Mouse (Mus musculus) cerebellum, adult 18-20 months (tissue): Measurements from ENCODE around the gene Elp1.

Experiments used
- DNase-seq, 2 experiments: peaks; one replicate each; pipeline ENCODE4 v3.0.0; 2021

Elp1 gene

GRCm38 (mm10) chr4:56767861-56768284, 34.3 kb downstream of the Elp1 start:
- DNase-seq: no peak

- DNase-seq: no peak
Observed at GRCm38 (mm10) chr4:56757693-56758092, 44.4 kb downstream of the Elp1 start.

GRCm38 (mm10) chr4:56756966-56757600, 45.0 kb downstream of the Elp1 start:
- DNase-seq: no peak

DNA sequence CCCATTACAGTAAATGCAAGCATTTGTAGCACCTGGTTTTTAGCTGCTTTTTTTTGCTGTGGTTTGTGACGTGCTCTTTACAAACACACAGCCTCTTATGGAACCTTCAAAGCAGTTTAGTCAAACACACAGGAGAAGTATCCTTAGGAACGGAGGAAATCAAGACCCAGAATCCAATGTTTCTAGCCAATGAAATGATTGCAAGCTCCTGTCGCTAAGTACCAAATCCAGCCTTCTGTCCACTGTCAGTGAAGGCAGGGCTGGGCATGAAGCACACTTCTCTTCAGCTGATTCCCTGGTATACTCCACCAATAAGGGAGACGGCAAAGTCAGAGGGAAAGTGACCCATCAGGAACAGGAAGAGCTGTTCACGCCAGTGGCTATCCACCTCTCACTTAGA, 46.1 kb downstream of the Elp1 start:
- DNase-seq: no peak

DNA sequence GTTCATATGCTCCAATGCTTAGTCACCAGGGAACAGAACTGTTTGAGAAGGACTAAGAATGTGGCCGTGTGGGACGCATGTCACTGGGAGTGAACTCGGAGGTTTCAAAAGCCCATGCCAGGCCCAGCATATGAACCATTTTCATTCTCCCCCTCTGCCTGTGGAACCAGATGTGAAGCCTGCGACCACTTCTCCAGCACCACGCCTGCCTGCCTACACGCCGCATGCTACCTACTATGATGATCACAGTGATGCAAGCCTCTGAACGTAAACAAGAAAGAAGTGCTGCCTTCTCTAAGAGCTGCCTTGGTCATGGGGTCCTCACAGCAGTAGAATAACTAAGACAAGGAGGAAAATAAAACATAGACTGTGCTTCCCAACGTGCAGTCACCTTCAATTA, 54.7 kb downstream of the Elp1 start:
- no peak for DNase-seq

- no peak for DNase-seq
Observed at GRCm38 (mm10) chr4:56746345-56746744, 55.8 kb downstream of the Elp1 start.

DNA sequence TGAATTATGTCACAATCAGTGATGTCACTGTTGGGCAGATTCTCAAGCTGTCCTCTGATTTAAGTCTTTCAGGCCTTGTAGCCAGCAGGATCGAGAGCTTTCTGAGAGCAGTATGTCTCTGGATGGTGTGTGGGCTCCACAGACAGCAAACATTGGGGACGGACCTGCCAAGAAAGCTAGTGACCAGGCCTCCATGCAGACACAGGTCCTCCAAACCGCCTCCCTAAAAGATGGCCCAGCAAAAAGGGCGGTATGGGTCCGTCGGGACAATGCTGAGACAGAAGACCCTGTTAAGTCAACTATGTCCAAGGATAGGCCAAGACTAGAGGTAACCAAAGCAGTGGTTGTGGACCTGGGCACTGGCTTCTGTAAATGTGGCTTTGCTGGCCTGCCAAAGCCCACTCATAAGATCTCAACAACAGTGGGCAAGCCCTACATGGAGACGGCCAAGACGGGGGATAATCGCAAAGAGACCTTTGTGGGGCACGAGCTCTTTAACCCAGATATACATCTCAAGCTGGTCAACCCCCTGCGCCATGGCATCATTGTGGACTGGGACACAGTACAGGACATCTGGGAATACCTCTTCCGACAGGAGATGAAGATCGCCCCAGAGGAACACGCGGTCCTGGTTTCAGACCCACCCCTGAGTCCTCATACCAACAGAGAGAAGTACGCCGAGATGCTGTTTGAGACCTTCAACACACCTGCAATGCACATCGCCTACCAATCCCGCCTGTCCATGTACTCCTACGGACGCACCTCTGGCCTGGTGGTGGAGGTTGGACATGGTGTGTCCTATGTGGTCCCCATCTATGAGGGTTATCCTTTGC, 58.6 kb downstream of the Elp1 start, which contains the start of gene Actl7a:
Gene Actl7a, plus strand, starts transcription at position 51 of the 833 bp plus-strand sequence.
- DNase-seq: no peak

- no peak for DNase-seq
Observed at GRCm38 (mm10) chr4:56742698-56743097, 59.4 kb downstream of the Elp1 start.

DNA sequence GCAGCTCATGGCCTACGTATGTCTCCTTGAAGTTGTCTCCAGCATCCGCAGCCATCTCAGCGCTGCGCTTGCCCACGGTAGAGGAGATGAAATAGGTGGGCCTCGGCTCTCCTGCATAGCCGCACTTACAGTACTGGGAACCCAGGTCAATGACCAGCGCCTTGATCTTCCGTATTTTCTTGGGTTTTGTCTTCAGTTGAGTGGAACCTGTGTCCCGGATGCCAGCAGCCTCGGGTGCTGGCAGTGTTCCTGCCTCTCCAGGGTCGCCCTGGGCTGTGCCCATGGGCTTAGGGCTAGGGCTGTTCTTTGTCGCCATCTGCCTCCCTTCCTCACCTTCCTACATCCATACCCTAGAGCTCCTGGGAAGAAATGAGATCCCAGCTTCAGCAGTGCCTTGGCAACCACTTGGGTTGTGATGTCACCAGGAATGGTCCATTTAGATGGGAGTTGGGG, 61.1 kb downstream of the Elp1 start, which contains the start of gene Actl7b:
Gene Actl7b, minus strand, starts transcription at position 403 of the 453 bp plus-strand sequence.
- no peak for DNase-seq

DNA sequence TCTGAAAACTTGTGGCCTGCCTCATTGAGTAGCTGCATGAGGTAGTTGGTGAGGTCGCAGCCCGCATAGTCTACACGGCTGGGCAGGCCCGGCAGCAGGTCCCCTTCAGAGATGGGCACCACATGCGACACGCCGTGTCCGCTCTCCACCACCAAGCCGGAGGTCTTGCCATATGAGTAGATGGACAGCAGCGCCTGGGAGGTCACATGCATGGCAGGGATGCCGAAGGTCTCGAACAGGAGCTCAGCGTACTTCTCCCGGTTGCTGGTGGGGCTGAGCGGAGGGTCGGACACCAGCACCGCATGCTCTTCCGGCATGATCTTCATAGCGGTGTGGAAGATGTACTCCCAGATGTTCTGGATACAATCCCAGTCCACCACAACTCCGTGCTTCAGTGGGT, 61.5 kb downstream of the Elp1 start:
- no peak for DNase-seq

DNA sequence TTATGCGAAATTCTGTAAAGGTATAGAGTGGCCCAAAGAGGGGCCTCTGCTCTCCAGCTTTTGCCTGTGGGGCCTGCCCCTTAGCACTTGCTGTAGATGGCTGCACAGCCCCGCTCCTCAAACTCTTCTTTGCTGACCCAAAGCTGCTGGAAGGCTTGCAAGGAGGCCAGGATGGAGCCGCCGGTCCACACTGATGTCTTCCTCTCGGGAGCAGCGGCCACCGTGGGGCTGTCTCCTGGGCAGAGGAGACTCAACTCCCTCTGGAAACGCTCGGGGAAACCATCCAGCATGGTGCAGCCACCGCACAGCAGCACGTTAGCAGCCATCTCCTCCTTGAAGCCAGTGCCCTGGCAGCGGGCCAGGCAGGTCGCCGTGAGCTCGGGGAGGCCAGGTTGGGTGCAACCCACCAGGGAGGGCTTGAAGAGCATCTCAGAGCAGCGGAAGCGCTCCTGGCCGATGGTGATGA, 62.1 kb downstream of the Elp1 start, which contains the start of gene Gm26657:
Gene Gm26657, plus strand, starts transcription at position 51 of the 466 bp plus-strand sequence.
- DNase-seq: no peak

GRCm38 (mm10) chr4:56725839-56726238, 76.3 kb downstream of the Elp1 start:
- no peak for DNase-seq

- no peak for DNase-seq
Observed at GRCm38 (mm10) chr4:56723237-56723636, 78.9 kb downstream of the Elp1 start.

DNA sequence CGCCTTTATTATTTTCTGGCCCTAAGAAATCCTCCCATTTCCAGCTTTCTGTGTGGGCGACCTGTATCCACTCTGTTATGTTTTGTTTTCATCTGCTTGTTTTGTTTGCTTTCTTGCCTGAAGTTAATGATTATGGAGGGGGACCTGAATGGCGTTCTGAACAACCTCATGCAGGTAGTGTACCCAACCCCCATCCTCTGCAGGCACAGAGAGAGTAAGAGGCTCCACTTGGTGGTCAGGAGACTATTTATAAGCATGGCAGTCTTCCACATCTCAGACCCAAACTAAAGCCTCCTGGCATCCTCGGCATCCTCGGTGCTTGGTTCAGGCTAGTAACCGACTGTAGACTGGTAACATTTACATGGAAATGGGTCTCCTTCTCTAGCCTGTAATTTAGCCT, 79.8 kb downstream of the Elp1 start:
- DNase-seq: no peak

- DNase-seq: peak; percentile 26 to 31
Observed at GRCm38 (mm10) chr4:56721469-56721868, 80.7 kb downstream of the Elp1 start.

GRCm38 (mm10) chr4:56720403-56720802, 81.7 kb downstream of the Elp1 start:
- no peak for DNase-seq

DNA sequence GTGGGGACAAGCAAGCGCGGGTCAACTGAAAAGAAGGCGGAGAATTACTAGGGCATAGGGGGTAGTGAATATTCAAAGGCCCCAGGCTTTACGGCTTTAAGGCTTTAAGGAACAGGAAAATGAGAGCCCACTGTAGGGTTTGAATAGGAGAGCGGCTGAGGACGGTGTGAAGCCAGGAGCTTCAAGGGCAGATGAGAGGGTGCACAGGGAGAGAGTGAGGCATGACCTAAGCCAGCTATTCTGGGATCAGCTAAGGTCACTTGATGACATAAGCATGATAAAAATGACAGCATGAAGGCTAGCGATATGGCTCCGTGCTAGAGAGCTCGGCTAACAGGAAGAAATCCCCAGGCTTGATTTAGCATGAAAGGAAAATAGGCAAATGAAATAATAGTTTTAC, 82.7 kb downstream of the Elp1 start:
- no peak for DNase-seq

- no peak for DNase-seq
Observed at GRCm38 (mm10) chr4:56718573-56719442, 83.3 kb downstream of the Elp1 start.

GRCm38 (mm10) chr4:56717932-56718331, 84.2 kb downstream of the Elp1 start:
- no peak for DNase-seq

GRCm38 (mm10) chr4:56716801-56717200, 85.3 kb downstream of the Elp1 start:
- no peak for DNase-seq

- DNase-seq: no peak
Observed at GRCm38 (mm10) chr4:56713155-56713554, 89.0 kb downstream of the Elp1 start.

- no peak for DNase-seq
Observed at GRCm38 (mm10) chr4:56702234-56702633, 99.9 kb downstream of the Elp1 start.
